Mouse (Mus musculus): ENCODE measurements around the gene Gga1.
"Not testable (repeated sequence)": the region's sequence is repeated elsewhere in the genome, so short reads cannot be mapped to it uniquely, and the experiment has no call there.

Gga1 gene

GRCm38 (mm10) chr15:78845321-78845720, 31.7 kb upstream of the Gga1 start:
- no peak for DNase-seq (ENCODE audit: low read depth)

- no peak for DNase-seq (ENCODE audit: low read depth)
Observed at GRCm38 (mm10) chr15:78845867-78846266, 31.1 kb upstream of the Gga1 start.

GRCm38 (mm10) chr15:78846352-78846751, 30.6 kb upstream of the Gga1 start:
- no peak for DNase-seq (ENCODE audit: low read depth)

- not testable (repeated sequence) for DNase-seq (ENCODE audit: low read depth)
Observed at GRCm38 (mm10) chr15:78846805-78847204, 30.2 kb upstream of the Gga1 start.

DNA sequence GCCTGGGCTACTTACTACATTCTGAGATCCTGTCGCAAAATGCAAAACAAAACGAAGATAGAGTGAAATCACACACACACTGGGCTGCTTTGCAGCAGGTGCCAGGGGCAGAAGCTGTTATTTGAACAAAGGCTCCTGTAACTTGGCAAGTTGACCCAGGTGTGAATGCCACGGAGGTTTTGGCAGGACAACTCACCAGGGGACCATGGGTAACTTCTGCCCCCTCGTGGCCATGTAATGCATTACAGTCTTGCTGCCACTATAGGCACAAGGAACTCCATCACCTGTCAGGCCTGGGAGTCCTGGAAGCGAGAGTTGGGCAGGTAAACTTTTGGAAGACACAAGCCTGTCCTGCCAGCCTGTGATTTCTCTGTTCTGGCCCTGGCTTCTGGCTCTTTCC, 28.5 kb upstream of the Gga1 start:
- peak; percentile 89 for DNase-seq (ENCODE audit: low read depth)

- DNase-seq (ENCODE audit: low read depth): no peak
Observed at GRCm38 (mm10) chr15:78849485-78849884, 27.5 kb upstream of the Gga1 start.

- DNase-seq (ENCODE audit: low read depth): no peak
Observed at GRCm38 (mm10) chr15:78850059-78850824, 26.7 kb upstream of the Gga1 start.

GRCm38 (mm10) chr15:78850944-78851343, 26.0 kb upstream of the Gga1 start:
- no peak for DNase-seq (ENCODE audit: low read depth)

- peak; percentile 94 for DNase-seq (ENCODE audit: low read depth)
Observed at GRCm38 (mm10) chr15:78851505-78852153, 25.4 kb upstream of the Gga1 start.

DNA sequence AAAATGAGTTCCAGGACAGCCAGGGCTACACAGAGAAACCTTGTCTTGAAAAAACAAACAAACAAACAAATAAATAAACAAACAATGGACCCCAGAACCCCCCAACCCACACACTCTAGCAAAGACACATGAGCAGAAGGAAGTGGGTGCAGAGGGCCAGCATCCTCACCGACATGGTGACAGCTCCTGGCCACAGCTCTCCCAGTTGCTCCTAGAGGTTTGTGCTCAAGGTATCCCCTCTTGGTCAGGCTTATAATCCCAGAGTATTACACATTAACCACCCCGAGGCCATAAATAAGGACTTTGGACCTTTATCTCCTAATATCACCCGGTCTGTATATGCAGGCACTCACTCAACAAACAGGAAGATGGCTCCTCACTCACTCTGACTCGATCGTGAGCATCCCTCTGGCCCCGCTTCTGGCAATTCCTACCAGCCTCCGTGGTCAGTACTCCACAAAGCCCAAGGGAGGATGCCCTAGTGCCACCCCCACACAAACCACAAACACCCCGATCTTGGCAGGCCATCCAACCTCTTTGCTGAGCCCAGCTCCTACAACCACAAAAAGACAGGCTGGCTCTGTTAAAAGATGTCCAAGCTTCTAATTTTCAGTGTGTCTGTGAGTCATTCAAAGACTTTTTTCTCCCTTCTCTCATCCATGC, 21.6 kb upstream of the Gga1 start, which contains the start of gene Lgals2:
Gene Lgals2, minus strand, starts transcription at position 227 of the 663 bp plus-strand sequence.
- DNase-seq (ENCODE audit: low read depth): no peak

- no peak for DNase-seq (ENCODE audit: low read depth)
Observed at GRCm38 (mm10) chr15:78857009-78857408, 20.0 kb upstream of the Gga1 start.

DNA sequence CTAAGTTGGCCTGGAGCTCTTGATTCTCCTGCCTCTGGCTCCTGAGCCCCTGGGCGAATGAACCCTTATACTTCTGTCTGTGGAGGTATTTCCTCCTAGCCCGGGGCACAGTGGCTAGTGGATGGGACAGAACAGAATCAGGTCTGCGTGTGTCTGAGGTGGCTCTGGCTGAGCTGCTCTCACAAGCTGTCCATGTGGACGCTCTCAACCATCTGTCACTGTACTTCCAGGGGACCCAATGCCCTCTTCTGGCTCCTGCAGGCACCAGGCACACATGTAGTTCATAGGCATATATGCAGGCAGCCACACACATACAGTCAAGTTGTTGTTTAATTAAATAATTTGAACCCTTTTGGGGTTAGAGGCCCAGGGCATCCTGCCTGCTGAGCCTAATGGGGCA, 17.7 kb upstream of the Gga1 start:
- no peak for DNase-seq (ENCODE audit: low read depth)

GRCm38 (mm10) chr15:78859714-78860113, 17.3 kb upstream of the Gga1 start:
- peak; percentile 49 for DNase-seq (ENCODE audit: low read depth)

- no peak for DNase-seq (ENCODE audit: low read depth)
Observed at GRCm38 (mm10) chr15:78862280-78862679, 14.7 kb upstream of the Gga1 start.

DNA sequence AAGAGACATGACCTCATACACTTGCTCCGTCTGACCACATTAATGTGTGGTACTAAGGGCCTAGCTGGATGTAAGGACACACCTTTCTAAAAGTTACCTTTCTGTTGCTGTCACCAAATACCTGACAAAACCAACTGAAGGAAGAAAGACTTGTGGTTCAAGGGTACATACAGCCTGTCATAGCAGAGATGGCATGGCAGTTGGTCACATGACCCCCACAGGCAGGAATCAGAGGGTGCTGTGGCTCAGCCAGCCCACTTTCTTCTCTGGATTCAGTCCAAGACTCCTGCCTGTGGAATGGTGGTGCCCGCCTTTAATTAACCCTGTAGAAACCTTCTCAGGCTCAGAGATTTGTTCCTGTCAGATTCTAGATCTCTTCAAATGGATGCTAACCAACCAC, 13.8 kb upstream of the Gga1 start:
- DNase-seq (ENCODE audit: low read depth): no peak

DNA sequence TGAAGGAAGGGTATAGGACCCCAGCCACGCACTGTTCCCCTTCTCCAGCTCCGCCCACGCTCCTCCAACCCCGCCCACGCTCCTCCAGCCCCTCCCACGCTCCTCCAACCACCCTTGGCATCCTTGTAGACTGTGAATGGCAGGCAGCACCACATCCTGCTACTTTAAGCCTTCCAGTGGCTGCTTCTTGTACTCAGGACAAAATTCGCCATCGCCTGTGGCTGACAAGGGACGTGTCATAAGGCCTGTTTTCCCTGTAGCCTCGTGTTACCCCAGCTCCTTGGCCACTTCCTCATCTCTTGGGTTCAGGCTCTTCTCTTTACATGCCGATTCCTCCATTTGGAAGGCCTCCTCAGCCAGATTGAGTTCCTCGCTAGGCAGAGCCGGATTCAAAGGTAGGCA, 13.1 kb upstream of the Gga1 start:
- no peak for DNase-seq (ENCODE audit: low read depth)

GRCm38 (mm10) chr15:78868398-78868797, 8.6 kb upstream of the Gga1 start:
- DNase-seq (ENCODE audit: low read depth): no peak

DNA sequence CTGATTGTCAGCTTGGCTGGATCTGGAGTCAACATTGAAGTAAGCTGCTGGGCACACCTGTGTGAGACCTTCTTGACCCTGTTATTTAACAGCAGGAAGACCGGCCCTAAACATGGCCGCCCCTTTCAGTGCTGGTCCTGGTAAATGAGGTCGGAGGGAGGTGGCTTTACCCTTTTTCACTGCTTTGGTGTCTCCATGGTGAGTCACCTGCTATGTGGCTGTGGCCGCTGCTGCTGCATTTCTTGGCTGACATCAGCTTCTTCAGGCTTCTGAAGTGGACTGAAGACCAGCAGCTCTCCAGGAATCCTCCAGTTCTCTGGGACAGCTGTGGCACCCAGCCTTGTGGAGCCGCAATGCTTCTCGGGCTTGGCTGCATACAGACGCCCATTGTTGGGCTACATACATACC, 8.2 kb upstream of the Gga1 start:
- no peak for DNase-seq (ENCODE audit: low read depth)

DNA sequence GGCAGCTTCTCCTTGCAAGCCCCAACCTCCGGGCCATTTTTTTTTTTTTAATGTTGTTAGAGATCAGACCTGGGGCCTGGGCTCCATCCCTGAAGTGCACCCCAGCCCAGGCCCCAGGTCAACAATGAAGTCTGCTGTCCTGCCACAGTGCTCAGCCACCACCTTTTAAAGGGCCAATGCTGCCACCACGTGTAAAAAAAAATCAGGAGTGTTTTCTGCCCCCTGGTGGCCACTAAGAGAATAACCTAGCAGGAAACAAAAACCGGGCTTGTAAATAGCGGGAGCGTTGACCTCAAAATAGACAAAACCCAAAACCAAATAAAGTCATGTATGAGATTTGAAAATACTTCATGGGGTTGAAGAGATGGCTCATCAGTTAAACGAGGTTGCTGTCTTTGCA, 7.2 kb upstream of the Gga1 start:
- DNase-seq (ENCODE audit: low read depth): peak; percentile 83

DNA sequence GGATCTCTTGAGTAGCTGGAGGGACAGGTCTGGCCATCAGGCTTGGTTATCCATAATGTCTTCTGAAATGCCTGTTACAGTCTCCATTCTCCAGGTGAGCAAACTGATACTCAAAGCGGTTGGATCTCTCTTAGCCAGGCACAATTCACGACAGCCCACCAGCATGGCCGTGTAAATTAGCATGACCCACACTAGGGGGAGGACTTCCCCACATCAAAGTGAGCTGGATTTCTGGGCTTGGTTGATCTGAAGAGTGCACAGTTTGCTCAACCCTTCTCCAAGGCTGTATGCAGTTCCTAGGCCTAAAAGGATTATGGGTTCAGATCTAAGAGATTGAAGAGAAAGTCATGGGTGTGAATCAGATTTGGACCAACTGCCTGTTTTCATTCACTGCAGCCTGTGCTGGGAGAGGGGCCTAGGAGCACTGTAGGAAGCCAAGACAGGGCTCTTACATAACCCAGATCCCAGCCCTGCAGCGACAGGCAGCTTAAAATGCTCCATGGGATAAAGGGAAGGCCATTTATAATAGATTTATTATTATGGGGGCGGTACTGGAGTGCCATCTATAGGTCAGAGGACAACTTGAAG, 4.9 kb upstream of the Gga1 start:
- no peak for DNase-seq (ENCODE audit: low read depth)

GRCm38 (mm10) chr15:78873803-78874435, 3.1 kb upstream of the Gga1 start:
- DNase-seq (ENCODE audit: low read depth): no peak

DNA sequence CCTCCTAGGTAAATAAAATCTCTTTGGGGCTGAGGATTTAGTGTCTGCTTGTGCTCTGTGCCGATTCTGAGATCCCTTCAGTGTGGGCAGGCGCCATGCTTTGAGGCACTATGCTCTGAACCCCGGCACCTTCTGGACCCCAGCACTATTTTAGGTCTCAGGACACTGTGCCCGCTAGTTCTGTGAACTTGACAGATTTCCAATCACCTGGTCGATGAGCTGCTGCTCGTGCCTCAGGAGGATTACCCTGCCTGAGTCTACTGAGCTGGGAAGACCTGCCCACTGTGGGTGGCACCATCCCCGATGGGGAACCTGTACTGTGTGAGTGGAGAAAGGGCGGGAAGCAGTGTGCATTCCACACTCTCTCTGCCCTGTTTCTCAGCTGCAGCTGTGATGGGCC, 2.0 kb upstream of the Gga1 start:
- no peak for DNase-seq (ENCODE audit: low read depth)
